Mouse (Mus musculus) macrophage (primary cell): ENCODE results near the gene Fdx1. TPM values are rescaled to one million over a fixed set of nuclear protein-coding genes. Genes with fewer than 3 reads are reported as not detected.

Experiments used
- H3K27ac ChIP-seq: fragments of 350-480 bp; formaldehyde crosslinking; 2 replicates; pipeline ENCODE4 v1.9.0; 2021
- H3K36me3 ChIP-seq: fragments of 350-480 bp; formaldehyde crosslinking; 2 replicates; pipeline ENCODE4 v1.9.0; 2021; ENCODE audit errors: inconsistent target
- H3K4me3 ChIP-seq: fragments of 350-480 bp; formaldehyde crosslinking; 2 replicates; pipeline ENCODE4 v1.9.0; 2021; ENCODE audit errors: inconsistent target
- H3K79me2 ChIP-seq: fragments of 350-480 bp; formaldehyde crosslinking; 2 replicates; pipeline ENCODE4 v1.9.0; 2021; ENCODE audit errors: inconsistent target
- WGBS: methylation state at CpG from one replicate; pipeline ENCODE4 v1.1.7; 2026; ENCODE audit warnings: inconsistent platforms; ENCODE audit not compliant: missing documents; 5-methylcytosine and 5-hydroxymethylcytosine counted together
- polyA plus RNA-seq: library from polyadenylated mRNA; stranded (reverse); fragments of 250-400 nt; gene quantifications from 3 replicates; pipeline ENCODE4 v1.2.4, GENCODE M21; 2018; ENCODE audit warnings: inconsistent platforms

Fdx1 gene
- polyA plus RNA-seq, 1 experiment from 2014 or later, result 3.5 TPM

DNA sequence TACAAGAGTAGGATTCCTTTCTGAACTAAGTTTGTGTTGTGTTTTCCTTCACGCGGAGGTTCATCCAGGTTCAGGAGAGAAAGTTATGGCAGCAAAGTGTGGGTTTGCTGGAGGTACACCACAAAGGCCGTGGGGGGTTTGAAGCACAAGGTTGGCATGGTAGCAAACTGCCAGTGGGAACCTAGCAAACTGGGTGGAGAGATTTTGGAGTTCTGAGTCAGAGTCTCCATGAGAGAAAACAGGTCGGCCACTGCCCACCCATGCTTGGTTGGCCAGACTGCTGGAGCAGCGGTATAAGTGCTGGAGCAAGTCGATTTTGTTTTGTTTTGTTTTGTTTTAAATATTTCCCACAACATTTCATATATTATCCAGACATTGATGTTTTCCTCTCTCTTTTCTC lies 15.9 kb upstream of the Fdx1 start:
- Histone ChIP-seq H3K36me3 (no peaks in the 10 kb centered on the region), H3K4me3 (no peak overlapping the region), H3K27ac (no peak overlapping the region), H3K79me2 (no peaks in the 10 kb centered on the region)
- WGBS, result 94% methylated on average over 6 of the region's 6 CpGs

GRCm38 (mm10) chr9:51978545-51979259 lies 15.3 kb upstream of the Fdx1 start:
- 86% methylated on average over 6 of the region's 6 CpGs for WGBS
- Histone ChIP-seq H3K36me3 (no peaks in the 10 kb centered on the region), H3K4me3 (no peak overlapping the region), H3K79me2 (no peaks in the 10 kb centered on the region), H3K27ac (no peak overlapping the region)

DNA sequence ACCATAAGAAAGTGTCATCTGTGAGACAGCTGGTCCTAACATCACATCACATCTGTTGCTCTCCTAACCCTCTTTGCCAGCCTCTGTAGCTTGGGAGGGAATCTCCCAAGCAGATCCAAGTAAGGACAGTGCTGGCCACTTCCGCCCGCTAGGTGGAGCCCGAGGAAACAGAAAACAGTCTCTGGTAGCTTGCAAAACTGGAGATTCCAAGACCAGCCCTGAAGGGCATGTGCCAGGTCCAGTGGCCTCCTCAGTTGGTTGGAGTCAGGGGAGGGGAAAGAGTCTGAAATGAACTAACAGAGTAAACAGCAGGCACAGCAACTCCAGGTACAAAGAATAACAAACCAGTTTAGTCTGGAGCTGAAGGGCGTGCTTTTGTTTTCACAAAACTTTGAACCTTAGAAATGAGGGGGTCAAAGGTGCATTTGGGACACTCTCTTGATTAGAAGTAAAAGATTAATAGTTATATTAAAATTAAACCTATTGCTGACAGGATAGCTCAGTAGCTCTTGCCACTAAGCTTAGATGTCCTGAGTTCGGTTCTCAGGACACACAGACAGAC lies 14.2 kb upstream of the Fdx1 start:
- WGBS, result 32% methylated on average over 4 of the region's 5 CpGs
- Histone ChIP-seq H3K36me3 (no peaks in the 10 kb centered on the region), H3K27ac (no peak overlapping the region), H3K79me2 (no peaks in the 10 kb centered on the region), H3K4me3 (no peak overlapping the region)

DNA sequence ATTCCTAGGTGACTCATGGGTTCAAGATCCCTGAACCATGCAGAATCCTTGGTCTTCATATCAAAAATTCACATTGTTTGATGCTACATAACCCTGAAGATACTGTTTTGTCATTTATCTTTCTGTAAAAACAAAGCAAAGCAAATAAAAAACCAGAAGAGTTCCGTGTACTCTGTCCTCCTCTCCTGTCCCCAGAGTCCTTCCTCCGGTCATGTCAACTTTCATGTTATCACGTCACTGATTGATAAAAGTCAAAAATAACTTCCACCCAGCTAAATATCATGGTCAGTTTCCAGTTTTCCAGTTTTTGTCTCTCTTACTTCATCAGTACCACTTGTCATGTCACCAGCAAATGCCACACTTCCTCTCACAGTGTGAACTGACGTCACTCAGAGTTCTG lies 11.5 kb upstream of the Fdx1 start:
- Histone ChIP-seq H3K4me3 (no peak overlapping the region), H3K79me2 (no peaks in the 10 kb centered on the region), H3K27ac (no peak overlapping the region), H3K36me3 (no peaks in the 10 kb centered on the region)
- 66% methylated on average over 4 of the region's 4 CpGs for WGBS

GRCm38 (mm10) chr9:51973846-51974245 lies 10.5 kb upstream of the Fdx1 start:
- Histone ChIP-seq H3K36me3 (no peaks in the 10 kb centered on the region), H3K27ac (no peak overlapping the region)
- WGBS, result 56% methylated on average over 3 of the region's 3 CpGs

DNA sequence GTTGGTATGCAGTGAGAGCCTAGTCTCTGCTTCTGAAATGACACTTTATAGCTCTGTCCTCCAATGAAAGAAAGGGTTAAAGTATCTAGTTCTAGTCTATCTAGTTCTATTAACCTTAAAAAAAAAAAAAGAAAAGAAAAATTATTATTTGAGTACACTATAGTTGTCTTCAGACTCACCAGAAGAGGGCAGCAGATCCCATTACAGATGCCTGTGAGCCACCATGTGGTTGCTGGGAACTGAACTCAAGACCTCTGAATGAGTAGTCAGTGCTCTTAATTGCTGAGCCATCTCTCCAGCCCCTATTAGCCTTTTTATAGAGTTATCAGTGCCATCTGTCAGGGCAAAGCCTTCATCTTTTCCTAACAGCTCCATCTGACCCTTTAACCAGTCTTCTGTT lies 3.0 kb upstream of the Fdx1 start:
- peaks cover under 1% of the 10 kb centered on the region; the same call in 1 of the 2 replicates for H3K79me2 ChIP-seq
- no peaks in the 10 kb centered on the region for H3K36me3 ChIP-seq
- no peak overlapping the region for H3K4me3 ChIP-seq
- H3K27ac ChIP-seq, result no peak overlapping the region

More at GRCm38 (mm10) chr9:51973846-51974245, 10.5 kb upstream of the Fdx1 start:
- Histone ChIP-seq H3K4me3 (no peak overlapping the region), H3K79me2 (no peaks in the 10 kb centered on the region)

- Histone ChIP-seq H3K36me3 (no peaks in the 10 kb centered on the region), H3K79me2 (peaks cover 17% of the 10 kb centered on the region; the same call in 1 of the 2 replicates), H3K27ac (no peak overlapping the region), H3K4me3 (no peak overlapping the region)
- 79% methylated on average over 6 of the region's 6 CpGs for WGBS
Measured at GRCm38 (mm10) chr9:51964110-51964509, 754 bp upstream of the Fdx1 start.

- Histone ChIP-seq H3K4me3 (no peak overlapping the region), H3K36me3 (no peaks in the 10 kb centered on the region; the same call in 1 of the 2 replicates), H3K79me2 (peaks cover 17% of the 10 kb centered on the region; the same call in 1 of the 2 replicates), H3K27ac (no peak overlapping the region)
- 89% methylated on average over 6 of the region's 6 CpGs for WGBS
Measured at GRCm38 (mm10) chr9:51961190-51961909, 2.0 kb downstream of the Fdx1 start.

- Histone ChIP-seq H3K4me3 (no peak overlapping the region), H3K36me3 (no peaks in the 10 kb centered on the region; the same call in 1 of the 2 replicates), H3K27ac (no peak overlapping the region), H3K79me2 (peaks cover 17% of the 10 kb centered on the region; the same call in 1 of the 2 replicates)
- WGBS, result 96% methylated on average over 2 of the region's 2 CpGs
Measured at GRCm38 (mm10) chr9:51960331-51960730, 3.0 kb downstream of the Fdx1 start.

DNA sequence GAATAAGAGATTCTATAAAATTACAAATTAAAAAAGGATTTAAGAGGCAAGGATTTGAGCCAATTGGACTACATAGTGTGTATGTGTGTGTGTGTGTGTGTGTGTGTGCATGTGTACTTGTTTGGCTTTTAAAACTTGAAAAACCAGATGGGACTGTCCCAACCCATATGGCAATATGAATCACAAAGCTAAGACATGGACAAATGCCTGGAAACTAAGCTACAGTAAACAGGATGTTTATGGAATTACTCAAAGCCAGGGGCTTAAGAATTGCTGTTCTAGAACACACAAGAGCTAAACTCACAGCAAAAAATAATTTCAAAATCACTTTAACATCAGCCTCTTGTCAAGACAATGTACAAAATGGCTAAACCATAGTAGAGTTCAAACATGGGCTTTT lies 4.4 kb downstream of the Fdx1 start:
- H3K36me3 ChIP-seq, result no peaks in the 10 kb centered on the region; the same call in 1 of the 2 replicates
- no peak overlapping the region for H3K27ac ChIP-seq
- H3K79me2 ChIP-seq, result peaks cover 17% of the 10 kb centered on the region; the same call in 1 of the 2 replicates
- no peak overlapping the region for H3K4me3 ChIP-seq

GRCm38 (mm10) chr9:51957025-51957424 lies 6.3 kb downstream of the Fdx1 start:
- WGBS, result 94% methylated on average over 8 of the region's 8 CpGs
- Histone ChIP-seq H3K4me3 (no peak overlapping the region), H3K79me2 (peaks cover 17% of the 10 kb centered on the region; the same call in 1 of the 2 replicates), H3K36me3 (no peaks in the 10 kb centered on the region; the same call in 1 of the 2 replicates), H3K27ac (no peak overlapping the region)

GRCm38 (mm10) chr9:51956484-51956883 lies 6.9 kb downstream of the Fdx1 start:
- Histone ChIP-seq H3K27ac (no peak overlapping the region), H3K79me2 (peaks cover 17% of the 10 kb centered on the region; the same call in 1 of the 2 replicates), H3K36me3 (no peaks in the 10 kb centered on the region; the same call in 1 of the 2 replicates), H3K4me3 (no peak overlapping the region)
- WGBS, result 79% methylated on average over 2 of the region's 2 CpGs

DNA sequence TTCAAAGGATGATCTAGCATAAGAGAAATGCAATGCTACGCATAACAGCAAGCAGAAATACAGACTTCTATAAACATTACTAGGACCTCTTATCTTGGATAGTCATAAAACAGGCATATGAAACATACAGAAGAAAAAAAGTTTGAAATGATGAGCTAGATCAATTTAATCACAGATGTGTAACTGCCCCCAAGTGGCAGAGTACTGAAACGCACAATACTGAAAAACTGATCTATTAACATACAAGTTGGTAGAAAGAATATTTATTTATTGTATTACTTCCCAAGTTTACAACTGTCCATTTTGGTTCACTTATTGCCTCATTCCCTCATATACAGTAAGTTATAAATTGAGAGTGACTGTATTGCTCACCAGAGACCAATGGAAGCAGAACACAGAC lies 12.0 kb downstream of the Fdx1 start:
- no peaks in the 10 kb centered on the region for H3K79me2 ChIP-seq
- H3K36me3 ChIP-seq, result no peaks in the 10 kb centered on the region; the same call in 1 of the 2 replicates
- H3K27ac ChIP-seq, result no peak overlapping the region
- 97% methylated on average over 2 of the region's 2 CpGs for WGBS
- H3K4me3 ChIP-seq, result no peak overlapping the region

GRCm38 (mm10) chr9:51950667-51951066 lies 12.7 kb downstream of the Fdx1 start:
- Histone ChIP-seq H3K4me3 (no peak overlapping the region), H3K27ac (no peak overlapping the region), H3K36me3 (no peaks in the 10 kb centered on the region), H3K79me2 (no peaks in the 10 kb centered on the region)
- 77% methylated on average over 1 of the region's 1 CpGs for WGBS

- Histone ChIP-seq H3K27ac (no peak overlapping the region), H3K36me3 (no peaks in the 10 kb centered on the region)
- 98% methylated on average over 3 of the region's 3 CpGs for WGBS
Measured at GRCm38 (mm10) chr9:51950225-51950624, 13.1 kb downstream of the Fdx1 start.

More at GRCm38 (mm10) chr9:51950225-51950624, 13.1 kb downstream of the Fdx1 start:
- no peak overlapping the region for H3K4me3 ChIP-seq
- H3K79me2 ChIP-seq, result no peaks in the 10 kb centered on the region
